Mouse (Mus musculus) heart, postnatal 0 days (tissue): Measurements from ENCODE around the gene Rxfp3. TPM values are rescaled to one million over a fixed set of nuclear protein-coding genes. Genes with fewer than 3 reads are reported as not detected.
A peak's percentile ranks its signal among the peaks of the same experiment; 100 is the strongest.

ENCODE experiments used
- ATAC-seq: fragments of 200-750 bp; cut with Nextera tagmentation; 2 replicates; pipeline ENCODE4 v1.8.0; 2017; ENCODE audit warnings: low read depth, moderate number of reproducible peaks, moderate library complexity; ENCODE audit not compliant: insufficient read depth
- DNase-seq: peaks from one replicate; pipeline ENCODE4 v3.0.0-alpha.2; 2016; ENCODE audit warnings: low spot score
- H3K27ac ChIP-seq: fragments of 300-500 bp; sonication (generic); 2 replicates; pipeline ENCODE4 v1.5.1; 2014; ENCODE audit warnings: low read depth, mild to moderate bottlenecking
- H3K27me3 ChIP-seq: fragments of 300-500 bp; sonication (generic); 2 replicates; pipeline ENCODE4 v1.6.1; 2014; ENCODE audit warnings: low read length, mixed read lengths; ENCODE audit not compliant: control insufficient read depth, insufficient read depth
- H3K36me3 ChIP-seq: fragments of 300-500 bp; sonication (generic); replicated peaks from 2 replicates; pipeline ENCODE4 v1.6.1; 2014; ENCODE audit warnings: low read length, mixed read lengths; ENCODE audit not compliant: control insufficient read depth, insufficient read depth
- H3K4me1 ChIP-seq: fragments of 300-500 bp; sonication (generic); 2 replicates; pipeline ENCODE4 v1.6.1; 2014; ENCODE audit warnings: antibody characterized with exemption; ENCODE audit not compliant: control insufficient read depth, insufficient read depth
- H3K4me2 ChIP-seq: fragments of 300-500 bp; sonication (generic); 2 replicates; pipeline ENCODE4 v1.6.1; 2014; ENCODE audit warnings: low read depth, mild to moderate bottlenecking, low read length, moderate library complexity
- H3K4me3 ChIP-seq: fragments of 300-500 bp; sonication (generic); 2 replicates; pipeline ENCODE4 v1.5.1; 2014; ENCODE audit warnings: low read depth, low read length
- H3K9ac ChIP-seq: fragments of 300-500 bp; sonication (generic); replicated peaks from 2 replicates; pipeline ENCODE4 v1.6.1; 2014; ENCODE audit warnings: low read depth, low read length, mixed read lengths
- H3K9me3 ChIP-seq: fragments of 300-500 bp; sonication (generic); replicated peaks from 2 replicates; pipeline ENCODE4 v1.6.1; 2016; ENCODE audit warnings: low read length; ENCODE audit not compliant: control insufficient read depth
- CTCF ChIP-seq: IDR thresholded peaks from 2 replicates; pipeline ENCODE4 v1.5.1; 2016; ENCODE audit warnings: antibody characterized with exemption, control low read depth, low read depth
- EP300 ChIP-seq: IDR thresholded peaks from 2 replicates; pipeline ENCODE4 v1.6.1; 2016; ENCODE audit warnings: antibody characterized with exemption, low read depth
- WGBS: fragments of 180-500 bp; shearing (Covaris S2); extraction: QIAGEN DNeasy Blood & Tissue Kit; methylation state at CpG from one replicate; pipeline ENCODE4 v1.1.7; 2014; 5-methylcytosine and 5-hydroxymethylcytosine counted together
- polyA plus RNA-seq: library from polyadenylated mRNA; unstranded; fragments of >200 nt; fragmentation: Nextera tagmentation; extraction: Ambion mirVana; gene quantifications from 2 replicates; pipeline ENCODE4 v1.2.1, GENCODE M21; 2015
- total RNA-seq: library from RNA; depleted of rRNA; stranded (reverse); fragments of >200 nt; gene quantifications from 2 replicates; pipeline ENCODE4 v1.2.3, GENCODE M21; 2014; ENCODE audit warnings: low replicate concordance; rRNA removed

Gene Rxfp3
- total RNA-seq = 1.8 TPM in 1 of 2 replicates, not detected in the other
- polyA plus RNA-seq = 0.05 and 0.07 TPM in 2 replicates

DNA sequence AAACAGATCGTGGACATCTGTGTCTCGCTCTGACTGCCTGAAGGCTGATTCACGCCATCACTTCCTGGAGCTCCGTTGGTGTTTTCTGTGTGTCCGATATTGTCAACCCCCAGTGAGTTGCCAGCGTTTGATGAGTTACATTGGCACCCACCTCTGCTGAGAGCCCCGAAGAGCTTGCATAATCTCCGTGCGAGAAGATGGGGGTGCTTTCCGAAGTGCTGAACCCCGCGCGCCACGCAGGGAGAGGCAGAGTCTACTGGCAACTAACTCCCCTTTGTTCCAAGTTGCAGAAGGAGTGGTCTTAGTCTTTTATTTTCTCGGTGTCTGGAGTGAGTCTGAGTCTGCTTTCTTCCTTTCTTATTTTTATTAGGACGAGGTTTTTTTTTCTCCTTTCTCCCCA, at the start of gene Rxfp3:
Rxfp3 (minus strand) TSS at position 281 of the 400 bp plus-strand sequence.
- ATAC-seq = no peak
- TF ChIP-seq EP300 = no peak
- no peak for TF ChIP-seq CTCF
- WGBS = 4% methylated on average over 16 of the region's 16 CpGs

DNA sequence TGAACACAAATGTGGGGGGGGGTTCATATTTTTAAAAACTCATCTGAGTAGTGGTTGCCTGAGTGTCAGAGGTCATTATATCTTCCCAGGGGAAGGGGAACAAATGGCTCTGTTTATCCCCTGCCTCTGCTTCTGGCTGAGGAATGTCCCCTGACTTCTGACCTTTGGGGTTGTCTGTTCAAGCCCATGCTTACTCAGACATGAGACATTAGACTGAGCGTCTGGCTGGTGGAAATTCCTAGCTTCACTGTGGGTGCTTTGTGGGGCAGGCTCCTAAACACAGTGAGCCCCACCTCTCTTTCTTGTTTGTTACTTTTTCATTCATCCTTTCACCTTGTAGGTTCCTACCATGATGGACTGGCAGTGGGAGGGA, 47.2 kb upstream of the Rxfp3 start:
- 38% methylated on average over 1 of the region's 1 CpGs for WGBS
- no peak overlapping the region for H3K4me2 ChIP-seq
- no peak for ATAC-seq
- H3K9me3 ChIP-seq = no peaks in the 10 kb centered on the region
- H3K27ac ChIP-seq = no peak overlapping the region
- H3K36me3 ChIP-seq = no peaks in the 10 kb centered on the region
- H3K9ac ChIP-seq = no peak overlapping the region
- no peak for DNase-seq
- H3K4me1 ChIP-seq = no peaks in the 10 kb centered on the region
- H3K4me3 ChIP-seq = no peak overlapping the region
- TF ChIP-seq EP300 = no peak
- no peak for TF ChIP-seq CTCF
- H3K27me3 ChIP-seq = no peaks in the 10 kb centered on the region

More for the DNA sequence above, at the start of gene Rxfp3:
- peak within 1 kb of the TSS; percentile 44 for H3K4me3 ChIP-seq
- H3K27me3 ChIP-seq = peaks cover 50% of the 10 kb centered on the region
- DNase-seq = no peak
- H3K9ac ChIP-seq = no peak within 1 kb of the TSS
- no peaks in the 10 kb centered on the region for H3K9me3 ChIP-seq
- H3K4me2 ChIP-seq = peak within 1 kb of the TSS; percentile 63
- H3K27ac ChIP-seq = no peak within 1 kb of the TSS
- no peaks in the 10 kb centered on the region for H3K36me3 ChIP-seq
- no peaks in the 10 kb centered on the region for H3K4me1 ChIP-seq

DNA sequence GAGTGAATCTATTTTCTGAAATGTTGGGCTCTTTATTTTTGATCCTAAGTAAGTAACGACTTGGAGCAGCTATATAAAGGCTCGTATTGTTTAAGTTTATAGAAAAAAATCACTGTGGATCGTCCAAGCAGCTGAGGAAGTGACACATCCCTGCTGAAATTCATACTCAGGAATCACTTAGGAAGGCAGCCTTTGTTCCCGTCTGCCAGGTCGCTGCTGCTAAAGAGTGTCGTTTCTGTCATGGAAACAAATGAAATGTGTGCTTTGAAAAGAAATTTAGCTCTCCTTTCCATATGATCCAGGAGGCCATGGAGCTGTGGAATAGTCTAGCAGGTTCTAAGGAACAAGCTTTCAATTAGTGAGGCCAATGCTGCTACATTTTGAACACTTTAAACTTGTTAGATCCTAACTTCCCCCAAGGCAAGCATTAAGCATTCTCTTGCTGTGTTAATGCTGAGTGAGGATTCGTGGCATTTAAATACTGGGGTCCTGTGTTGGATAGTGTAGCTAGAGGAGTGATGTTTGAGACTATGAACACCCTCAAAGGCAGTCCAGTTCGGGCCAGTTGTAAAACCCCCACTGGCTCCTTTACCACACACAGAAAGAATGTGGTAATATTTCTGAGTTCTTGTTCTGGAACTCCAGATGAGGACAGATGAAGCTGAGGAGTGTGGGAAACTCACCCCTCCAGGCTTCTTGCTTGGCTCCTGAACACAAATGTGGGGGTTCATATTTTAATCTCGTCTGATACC, 46.6 kb upstream of the Rxfp3 start:
- Histone ChIP-seq H3K4me1 (no peaks in the 10 kb centered on the region), H3K4me3 (no peak overlapping the region), H3K27ac (peak overlapping the region; percentile 2; the same call in 1 of the 2 replicates), H3K9ac (no peak overlapping the region), H3K36me3 (no peaks in the 10 kb centered on the region), H3K4me2 (no peak overlapping the region), H3K27me3 (no peaks in the 10 kb centered on the region), H3K9me3 (no peaks in the 10 kb centered on the region)
- no peak for TF ChIP-seq EP300
- TF ChIP-seq CTCF = no peak
- no peak for ATAC-seq
- no peak for DNase-seq
- WGBS = 39% methylated on average over 9 of the region's 9 CpGs

DNA sequence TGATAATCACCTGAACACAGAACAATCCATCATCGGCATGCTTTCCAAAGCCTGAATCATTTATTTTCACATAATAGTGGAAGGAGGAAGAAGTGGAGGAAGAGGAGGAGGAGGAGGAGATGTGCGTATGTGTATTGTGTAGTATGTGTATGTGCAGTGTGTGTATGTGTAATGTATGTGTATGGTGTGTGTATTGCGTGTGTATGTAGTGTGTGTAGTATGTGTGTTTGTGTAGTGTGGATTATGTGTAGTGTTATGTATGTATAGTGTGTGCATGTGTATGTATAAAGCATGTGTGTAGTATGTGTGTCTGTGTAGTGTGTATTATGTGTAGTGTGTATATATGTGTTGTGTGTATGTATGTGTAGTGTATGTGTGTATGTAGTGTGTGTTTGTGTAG, 45.9 kb upstream of the Rxfp3 start:
- 94% methylated on average over 3 of the region's 3 CpGs for WGBS
- Histone ChIP-seq H3K9ac (no peak overlapping the region), H3K9me3 (no peaks in the 10 kb centered on the region), H3K27me3 (no peaks in the 10 kb centered on the region), H3K4me1 (no peaks in the 10 kb centered on the region), H3K27ac (no peak overlapping the region), H3K4me2 (no peak overlapping the region), H3K4me3 (no peak overlapping the region), H3K36me3 (no peaks in the 10 kb centered on the region)
- ATAC-seq = no peak
- DNase-seq = no peak
- TF ChIP-seq EP300 (no peak), CTCF (no peak)

DNA sequence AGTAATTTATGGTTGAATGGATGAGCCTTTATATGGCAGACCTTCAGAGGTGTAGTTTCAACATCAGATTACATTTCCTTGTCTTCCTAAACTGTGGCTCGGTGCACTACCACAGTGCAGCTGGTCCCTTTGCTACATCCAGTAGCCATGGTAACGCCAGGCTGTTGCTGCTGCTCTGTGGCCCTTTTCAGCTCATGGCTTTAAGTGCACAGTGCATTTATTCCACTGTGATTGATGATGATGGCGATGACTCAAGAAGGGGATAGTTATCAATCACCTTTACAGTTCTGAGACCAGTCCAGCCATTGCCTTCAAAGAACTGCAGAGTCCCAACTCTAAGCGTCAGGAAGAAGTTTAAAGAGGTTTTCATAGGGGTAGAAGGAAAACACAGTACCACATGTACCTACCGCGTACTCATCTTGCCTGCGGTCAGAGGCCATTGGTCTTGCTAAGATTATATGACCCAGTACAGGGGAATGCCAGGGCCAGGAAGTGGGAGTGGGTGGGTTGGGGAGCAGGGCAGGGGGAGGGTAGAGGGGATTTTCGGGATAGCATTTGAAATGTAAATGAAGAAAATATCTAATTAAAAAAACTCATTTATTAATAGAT, 45.3 kb upstream of the Rxfp3 start:
- H3K4me3 ChIP-seq = no peak overlapping the region
- no peak overlapping the region for H3K9ac ChIP-seq
- no peaks in the 10 kb centered on the region for H3K4me1 ChIP-seq
- ATAC-seq (no peak), DNase-seq (no peak)
- no peak overlapping the region for H3K4me2 ChIP-seq
- 81% methylated on average over 8 of the region's 8 CpGs for WGBS
- TF ChIP-seq EP300 (no peak), CTCF (no peak)
- no peak overlapping the region for H3K27ac ChIP-seq
- no peaks in the 10 kb centered on the region for H3K36me3 ChIP-seq
- no peaks in the 10 kb centered on the region for H3K9me3 ChIP-seq
- H3K27me3 ChIP-seq = no peaks in the 10 kb centered on the region
